Mouse (Mus musculus) CD4-positive, CD25-positive, alpha-beta regulatory T cell, adult 4 months (primary cell): ENCODE measurements around the gene Acad11. TPM values are rescaled to one million over a fixed set of nuclear protein-coding genes. Genes with fewer than 3 reads are reported as not detected.

Experiments used
- ATAC-seq: one replicate; pipeline ENCODE4 v1.8.0; 2017
- polyA plus RNA-seq, 2 experiments: library from polyadenylated mRNA; unstranded; fragments of 100-300 nt; shearing (Covaris generic); gene quantifications; one replicate each; pipeline ENCODE4 v1.2.1; 2017

The Acad11 gene
- 10 to 100 TPM in 1 of 2 experiments, 1 to 10 TPM in 1; 9.5 to 12.7 TPM for polyA plus RNA-seq

DNA sequence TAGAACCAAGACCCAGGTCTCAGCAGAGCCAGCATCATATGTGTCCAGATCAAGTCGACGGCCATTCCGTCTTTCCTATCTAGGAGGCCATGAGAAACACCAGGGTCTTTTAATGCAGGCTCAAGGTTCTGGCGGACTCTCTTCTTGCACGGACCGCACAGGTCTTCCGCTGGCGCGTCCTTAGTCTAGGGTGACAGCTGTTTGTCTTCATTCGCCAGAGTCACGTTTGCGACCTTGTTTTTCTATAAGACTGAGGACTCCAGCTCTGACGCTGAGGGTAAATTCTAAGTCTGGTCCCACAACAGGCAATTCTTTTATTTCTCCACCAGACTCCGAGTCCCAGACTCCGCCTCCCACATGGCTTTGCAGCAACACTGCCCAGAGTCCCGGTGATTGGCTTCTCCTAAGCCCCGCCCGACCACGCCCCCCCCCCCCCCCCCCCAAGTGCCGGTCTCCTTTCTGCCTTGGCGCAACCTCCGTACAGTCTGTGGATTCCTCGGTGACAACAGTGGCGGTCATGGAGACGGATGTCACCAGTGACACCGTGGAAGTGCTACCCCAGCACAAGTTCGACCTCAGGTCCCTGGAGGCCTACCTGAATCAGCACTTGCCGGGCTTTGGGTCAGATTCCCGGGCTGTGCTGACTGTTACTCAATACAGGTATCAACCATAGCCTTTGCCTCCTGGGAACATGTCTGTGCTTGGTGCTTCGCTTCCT, at the start of gene Acad11:
Gene Acad11 (plus strand): TSS at position 134 of the 718 bp plus-strand sequence.
- ATAC-seq, result peak; percentile 89

DNA sequence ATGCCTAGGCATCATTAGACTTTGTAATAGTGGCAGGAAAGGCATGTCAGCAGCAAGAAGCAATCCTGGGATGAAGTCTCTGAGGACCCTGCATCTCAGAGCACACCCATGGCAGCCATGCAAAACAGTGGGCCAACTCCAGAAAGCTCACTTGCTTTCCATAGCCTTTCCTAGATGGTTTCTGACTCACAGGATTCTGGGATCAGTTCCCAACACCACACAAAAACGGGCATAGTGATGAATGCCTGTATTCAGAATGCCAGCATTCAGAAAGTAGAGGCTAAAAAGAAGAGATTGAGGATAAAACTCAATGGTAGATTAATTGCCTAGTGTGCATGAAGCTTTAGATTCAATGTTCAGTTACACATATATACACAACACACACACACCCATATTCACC, 48.7 kb upstream of the Acad11 start:
- no peak for ATAC-seq

DNA sequence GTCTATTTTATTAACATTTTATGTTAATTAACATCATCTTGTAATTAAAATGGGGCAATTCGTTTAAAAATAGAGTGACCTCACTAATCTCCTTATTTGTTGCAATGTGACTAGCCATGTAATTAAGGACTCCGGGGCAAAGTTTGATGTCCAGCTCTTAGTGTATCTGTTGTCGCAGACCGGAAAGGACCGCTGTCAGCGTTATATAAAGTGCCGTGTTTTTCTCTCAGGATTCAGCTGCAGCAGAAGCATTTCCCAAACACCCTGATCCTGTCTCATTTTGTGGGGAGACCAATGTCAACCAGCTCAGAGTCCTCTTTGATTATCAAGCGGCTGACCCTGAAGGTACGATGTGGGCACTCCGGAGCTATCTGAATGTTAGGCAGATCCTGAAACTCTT, 42.2 kb upstream of the Acad11 start:
- ATAC-seq, result no peak

GRCm38 (mm10) chr9:104027186-104027585, 36.0 kb upstream of the Acad11 start:
- no peak for ATAC-seq

GRCm38 (mm10) chr9:104029861-104030260, 33.3 kb upstream of the Acad11 start:
- ATAC-seq, result no peak

- ATAC-seq, result no peak
Observed at GRCm38 (mm10) chr9:104034231-104034630, 28.9 kb upstream of the Acad11 start.

- ATAC-seq, result no peak
Observed at GRCm38 (mm10) chr9:104034718-104035117, 28.5 kb upstream of the Acad11 start.

DNA sequence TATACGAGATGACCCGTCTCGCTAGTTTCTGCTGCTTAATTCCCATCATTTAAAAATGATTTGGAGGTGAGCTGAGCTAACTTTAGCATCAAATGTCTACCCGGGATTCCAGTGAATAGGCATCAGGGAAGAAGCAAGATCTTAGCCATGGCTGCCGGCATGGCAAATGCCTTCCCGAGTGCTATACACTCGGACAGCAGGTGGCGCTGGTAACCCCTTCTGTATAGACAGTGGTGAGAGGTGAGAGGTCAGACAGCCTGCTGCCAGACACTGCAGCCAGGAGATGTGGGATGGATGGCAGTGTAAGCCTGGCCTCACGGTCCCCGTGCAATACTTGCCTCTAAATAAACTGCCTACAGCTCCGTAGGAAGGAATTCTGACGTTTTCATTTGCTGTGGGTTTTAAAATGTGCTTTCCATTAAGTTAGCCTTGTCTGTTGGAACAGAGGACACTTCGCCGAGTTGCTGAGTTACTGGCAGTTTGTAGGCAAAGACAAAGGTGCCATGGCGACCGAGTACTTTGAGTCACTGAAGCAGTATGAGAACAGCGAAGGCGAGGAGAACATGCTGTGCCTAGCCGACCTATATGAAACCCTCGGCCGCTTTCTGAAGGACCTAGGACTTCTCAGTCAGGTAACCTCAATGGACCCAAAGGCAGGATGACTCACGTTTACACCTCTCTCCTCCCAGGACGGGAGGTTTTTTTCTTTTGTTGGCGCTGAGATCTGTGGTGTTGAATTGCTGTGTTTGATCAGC, 27.7 kb upstream of the Acad11 start:
- peak; percentile 83 for ATAC-seq

- ATAC-seq, result no peak
Observed at GRCm38 (mm10) chr9:104038266-104038665, 24.9 kb upstream of the Acad11 start.

DNA sequence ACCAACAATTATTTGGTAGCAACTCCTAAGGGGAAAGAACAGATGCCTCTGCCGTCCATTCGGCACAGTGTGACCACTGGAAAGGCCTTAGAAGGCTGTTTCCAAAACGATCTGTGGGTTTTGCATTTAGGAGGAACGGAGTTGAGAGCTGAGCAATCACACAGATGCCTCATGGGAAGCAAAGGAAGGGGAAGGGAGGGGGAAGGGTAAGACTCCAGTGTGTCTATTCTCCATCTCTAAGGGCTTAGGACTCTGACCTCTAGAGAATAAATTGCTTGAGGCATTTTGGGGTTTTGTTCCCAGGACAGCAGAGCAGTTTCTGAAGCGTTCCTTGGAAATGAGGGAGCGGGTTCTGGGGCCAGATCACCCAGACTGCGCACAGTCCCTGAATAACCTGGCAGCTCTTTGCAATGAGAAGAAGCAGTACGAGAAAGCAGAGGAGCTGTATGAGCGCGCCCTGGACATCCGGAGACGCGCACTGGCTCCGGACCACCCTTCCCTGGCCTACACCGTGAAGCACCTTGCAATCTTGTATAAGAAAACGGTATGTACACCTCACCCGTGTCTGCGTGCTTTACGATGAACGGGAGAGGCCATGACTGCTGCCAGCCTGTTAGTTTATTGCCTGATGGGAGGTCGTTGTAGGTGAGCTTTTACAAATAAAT, 24.0 kb upstream of the Acad11 start:
- no peak for ATAC-seq

- ATAC-seq, result no peak
Observed at GRCm38 (mm10) chr9:104039742-104040141, 23.4 kb upstream of the Acad11 start.

GRCm38 (mm10) chr9:104040362-104040761, 22.8 kb upstream of the Acad11 start, which contains the start of gene Gm28305:
Gm28305 (plus strand) TSS chr9:104040662.
- no peak for ATAC-seq

GRCm38 (mm10) chr9:104043676-104044075, 19.5 kb upstream of the Acad11 start:
- no peak for ATAC-seq

DNA sequence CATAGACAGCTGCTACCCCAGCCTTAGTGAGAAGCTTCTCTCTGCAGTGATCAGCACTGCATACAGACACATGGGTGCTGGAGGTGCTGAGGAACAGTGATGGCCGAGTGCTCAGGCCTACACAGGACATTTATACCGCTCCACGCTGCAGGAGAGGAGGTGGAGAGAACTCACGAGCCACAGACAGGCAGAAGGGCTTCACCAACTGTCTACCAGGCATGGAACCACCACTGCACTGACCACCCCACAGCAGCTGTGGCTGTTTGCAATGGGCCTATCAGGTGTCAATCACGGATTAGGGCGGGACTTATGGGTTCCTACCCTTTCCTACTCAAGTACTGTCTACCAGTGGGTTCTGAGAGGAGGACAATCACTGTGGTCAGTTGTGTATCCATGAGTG, 12.1 kb upstream of the Acad11 start:
- no peak for ATAC-seq

DNA sequence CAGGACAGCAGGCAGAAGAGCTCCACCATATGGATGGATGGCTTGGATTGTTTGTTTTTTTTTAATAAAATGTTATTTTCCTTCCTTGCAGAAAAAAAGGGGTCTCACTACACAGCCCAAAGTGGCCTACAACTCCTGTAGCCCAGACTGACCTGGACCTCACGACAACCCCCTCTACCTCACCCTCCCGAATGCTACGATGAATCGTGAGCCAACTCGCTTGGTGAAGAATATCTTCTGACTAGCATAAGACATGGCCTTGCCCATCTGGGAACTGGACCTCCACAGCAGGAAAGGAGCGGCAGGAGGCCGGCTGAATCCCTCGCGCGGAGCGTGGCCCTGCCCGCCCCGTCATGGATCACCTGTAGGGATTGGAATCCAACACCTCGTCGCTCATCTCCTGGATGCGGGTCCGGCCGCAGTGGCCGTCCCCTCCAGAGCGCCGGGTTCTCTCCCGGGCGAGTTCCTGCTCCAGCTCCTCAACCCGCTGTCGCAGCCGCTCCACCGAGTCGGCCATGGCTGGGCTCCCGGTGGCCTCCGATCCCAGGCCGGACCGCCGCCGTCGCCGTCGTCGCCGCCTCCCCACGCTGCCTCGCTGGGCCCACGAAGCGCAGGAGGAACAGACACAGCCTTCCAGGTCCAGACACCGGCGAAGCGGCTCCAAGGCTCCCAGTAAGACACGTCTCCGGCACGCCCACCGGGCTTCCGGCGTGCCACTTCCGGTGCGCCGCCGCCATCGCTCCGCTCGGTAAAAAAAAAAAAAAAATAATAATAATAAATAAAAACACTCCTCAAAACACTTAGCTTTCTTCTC, 540 bp upstream of the Acad11 start, which contains the start of gene Uba5:
Gene Uba5 (minus strand): TSS at position 705 of the 814 bp plus-strand sequence.
- peak; percentile 79 for ATAC-seq

- no peak for ATAC-seq
Observed at GRCm38 (mm10) chr9:104064571-104064970, 1.4 kb downstream of the Acad11 start.

GRCm38 (mm10) chr9:104070241-104070640, 7.1 kb downstream of the Acad11 start:
- ATAC-seq, result no peak

GRCm38 (mm10) chr9:104070863-104071604, 7.9 kb downstream of the Acad11 start:
- ATAC-seq, result no peak

DNA sequence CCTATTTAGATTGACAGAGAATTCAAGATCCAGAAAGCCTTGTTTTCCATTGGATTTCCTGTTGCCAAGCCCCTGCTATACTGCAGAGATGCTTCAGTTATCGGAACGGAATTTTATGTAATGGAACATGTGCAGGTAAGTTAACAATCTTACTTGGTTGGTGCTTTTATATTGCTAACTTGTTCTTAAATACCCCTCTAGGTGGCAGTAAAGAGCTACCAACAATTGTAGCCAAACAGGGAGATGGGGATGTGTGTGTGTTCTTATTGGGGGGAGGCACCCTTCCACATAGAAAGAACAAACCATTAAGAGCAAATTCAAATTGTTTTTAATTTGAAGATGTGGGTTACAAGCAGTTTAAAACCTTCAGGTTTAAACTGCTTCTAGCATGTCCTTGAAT, 12.6 kb downstream of the Acad11 start:
- no peak for ATAC-seq

DNA sequence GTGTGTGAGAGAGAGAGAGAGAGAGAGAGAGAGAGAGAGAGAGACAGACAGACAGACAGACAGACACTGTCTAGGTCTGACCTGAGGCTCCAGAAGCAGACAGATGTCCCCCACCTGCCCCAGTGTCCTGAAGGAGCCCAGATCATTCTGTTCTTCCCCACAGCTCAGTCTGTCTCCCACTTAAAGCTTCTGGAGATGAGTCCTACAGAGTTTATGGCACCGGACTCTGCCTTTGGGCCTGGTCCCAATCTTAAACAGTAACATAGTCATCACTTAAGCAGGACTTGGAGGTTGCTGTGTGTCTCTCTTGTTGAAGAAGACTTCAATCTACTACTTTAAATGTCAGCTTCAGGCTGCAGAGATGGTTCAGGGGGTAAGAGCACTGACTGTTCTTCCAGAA, 15.6 kb downstream of the Acad11 start:
- ATAC-seq, result no peak

GRCm38 (mm10) chr9:104079379-104079778, 16.2 kb downstream of the Acad11 start:
- ATAC-seq, result no peak

GRCm38 (mm10) chr9:104080038-104080437, 16.9 kb downstream of the Acad11 start:
- no peak for ATAC-seq
